Mouse (Mus musculus) spleen, adult 2 months (tissue): ENCODE results near the gene Pdgfra. TPM values are rescaled to one million over a fixed set of nuclear protein-coding genes. Genes with fewer than 3 reads are reported as not detected.

Source experiments
- DNase-seq, 2 experiments: peaks; one replicate each; pipeline versions ENCODE4 v3.0.0 to v3.0.0-alpha.2; 2012 to 2021; ENCODE audit warnings: low spot score in 2 of 2, low read depth in 1 of 2
- H3K27ac ChIP-seq: fragments of 200-500 bp; 2 replicates; pipeline ENCODE4 v1.5.1; 2012; ENCODE audit warnings: low read length, inconsistent platforms; ENCODE audit not compliant: insufficient read depth
- H3K27me3 ChIP-seq: fragments of 200-500 bp; 2 replicates; pipeline ENCODE4 v1.6.1; 2012; ENCODE audit warnings: mild to moderate bottlenecking, moderate library complexity, low read length, inconsistent platforms; ENCODE audit not compliant: control insufficient read depth, insufficient read depth
- H3K36me3 ChIP-seq: fragments of 200-500 bp; 2 replicates; pipeline ENCODE4 v1.6.1; 2012; ENCODE audit warnings: mild to moderate bottlenecking, low read length, inconsistent platforms; ENCODE audit not compliant: control insufficient read depth, insufficient read depth
- H3K4me1 ChIP-seq: fragments of 200-500 bp; 2 replicates; pipeline ENCODE4 v1.6.1; 2011; ENCODE audit warnings: inconsistent platforms; ENCODE audit not compliant: control insufficient read depth, insufficient read depth, insufficient read length
- H3K4me3 ChIP-seq: fragments of 200-500 bp; 2 replicates; pipeline ENCODE4 v1.5.1; 2011; ENCODE audit warnings: mild to moderate bottlenecking, inconsistent platforms; ENCODE audit not compliant: insufficient read depth, insufficient read length; ENCODE audit errors: extremely low read depth
- CTCF ChIP-seq: fragments of 200-500 bp; IDR thresholded peaks from 2 replicates; pipeline ENCODE4 v1.5.1; 2011; ENCODE audit warnings: mild to moderate bottlenecking, inconsistent platforms; ENCODE audit not compliant: insufficient read depth, insufficient read length, insufficient replicate concordance; ENCODE audit errors: extremely low read depth
- POLR2A ChIP-seq: fragments of 200-500 bp; IDR thresholded peaks from 2 replicates; pipeline ENCODE4 v1.6.1; 2011; ENCODE audit warnings: low read depth, low read length, inconsistent platforms
- WGBS: fragments of 180-500 bp; shearing (Covaris S2); methylation state at CpG from one replicate; pipeline ENCODE4 v1.1.7; 2018; 5-methylcytosine and 5-hydroxymethylcytosine counted together
- polyA plus RNA-seq: library from polyadenylated mRNA; depleted of rRNA; stranded (reverse); fragments of >200 nt; gene quantifications from 2 replicates; pipeline ENCODE4 v1.2.3, GENCODE M21; 2012

Gene Pdgfra
- polyA plus RNA-seq, 1 experiment = 7.8 TPM

DNA sequence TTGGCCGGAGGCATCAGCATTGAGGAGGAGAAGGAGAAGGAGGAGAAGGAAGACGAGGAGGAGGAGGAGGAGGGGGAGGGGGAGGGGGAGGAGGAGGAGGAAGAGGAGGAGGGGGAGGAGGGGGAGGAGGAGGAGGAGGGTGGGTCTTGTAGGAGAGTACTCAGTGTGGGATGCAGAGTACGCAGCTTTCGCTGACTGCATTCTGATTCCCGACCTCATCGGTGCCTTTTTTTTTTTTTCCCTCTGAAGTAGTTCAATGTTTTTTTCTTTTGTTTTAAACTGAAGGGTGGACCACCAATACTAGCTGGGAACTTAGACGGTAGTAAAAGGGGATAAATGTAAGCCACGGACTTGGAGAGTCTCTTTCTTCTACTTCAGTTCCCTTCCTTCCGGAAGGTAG lies 3.2 kb downstream of the Pdgfra start:
- WGBS = 5% methylated on average over 7 of the region's 9 CpGs
- Histone ChIP-seq H3K36me3 (no peaks in the 10 kb centered on the region), H3K27me3 (peaks cover 21% of the 10 kb centered on the region), H3K4me3 (peak overlapping the region; percentile 29; the same call in 1 of the 2 replicates), H3K4me1 (no peaks in the 10 kb centered on the region; the same call in 1 of the 2 replicates), H3K27ac (no peak overlapping the region)
- TF ChIP-seq CTCF (no peak), POLR2A (no peak)
- no peak for DNase-seq

GRCm38 (mm10) chr5:75155741-75156553 lies 3.9 kb downstream of the Pdgfra start:
- peak in 1 of 2 experiments; percentile 47 for DNase-seq
- Histone ChIP-seq H3K36me3 (no peaks in the 10 kb centered on the region), H3K27ac (0 out of 2 replicates have a peak overlapping the region, but pooled peaks have one; percentile 20), H3K4me1 (no peaks in the 10 kb centered on the region; the same call in 1 of the 2 replicates), H3K27me3 (peaks cover 20% of the 10 kb centered on the region), H3K4me3 (peak overlapping the region; percentile 29; the same call in 1 of the 2 replicates)
- peak; percentile 23; the same call in 1 of the 2 replicates for TF ChIP-seq CTCF
- no peak for TF ChIP-seq POLR2A
- 2% methylated on average over 52 of the region's 52 CpGs for WGBS

DNA sequence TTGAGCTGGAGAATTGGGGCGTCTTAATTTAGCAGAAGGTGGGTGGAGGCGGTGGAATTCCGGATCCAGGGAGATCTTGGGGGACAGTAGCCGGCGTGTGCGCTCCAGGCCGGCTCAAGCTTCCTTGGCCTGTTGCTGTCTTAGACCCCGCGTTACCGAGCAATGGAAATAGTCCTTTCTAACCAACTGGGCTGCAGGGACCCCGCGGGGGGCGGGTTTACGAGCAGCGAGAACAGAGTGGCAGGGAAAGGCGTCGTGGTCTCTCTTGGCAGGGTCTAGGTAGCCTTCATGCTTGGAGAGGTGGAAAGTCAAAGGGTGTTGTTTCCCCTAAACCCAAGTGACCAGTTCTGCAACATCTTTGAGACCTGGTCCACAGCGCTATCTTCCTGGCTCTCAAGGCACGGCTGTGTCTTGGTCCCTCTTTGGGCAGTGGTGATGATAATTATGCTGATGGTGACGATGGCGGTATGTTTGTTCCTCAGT lies 4.5 kb downstream of the Pdgfra start:
- no peak for DNase-seq
- Histone ChIP-seq H3K4me3 (peak overlapping the region; percentile 21; the same call in 1 of the 2 replicates), H3K36me3 (no peaks in the 10 kb centered on the region), H3K27ac (no peak overlapping the region), H3K27me3 (peaks cover 20% of the 10 kb centered on the region), H3K4me1 (no peaks in the 10 kb centered on the region; the same call in 1 of the 2 replicates)
- TF ChIP-seq CTCF (no peak), POLR2A (no peak)
- 2% methylated on average over 21 of the region's 21 CpGs for WGBS

GRCm38 (mm10) chr5:75157038-75157437 lies 4.9 kb downstream of the Pdgfra start:
- Histone ChIP-seq H3K4me1 (no peaks in the 10 kb centered on the region; the same call in 1 of the 2 replicates), H3K4me3 (peak overlapping the region; percentile 21; the same call in 1 of the 2 replicates), H3K36me3 (no peaks in the 10 kb centered on the region), H3K27ac (no peak overlapping the region), H3K27me3 (peaks cover 20% of the 10 kb centered on the region)
- WGBS = under 1% methylated on average over 3 of the region's 3 CpGs
- DNase-seq = peak; percentile 28 to 48
- peak; percentile 85; the same call in 1 of the 2 replicates for TF ChIP-seq CTCF
- no peak for TF ChIP-seq POLR2A

- no peaks in the 10 kb centered on the region; the same call in 1 of the 2 replicates for H3K4me1 ChIP-seq
- no peaks in the 10 kb centered on the region for H3K36me3 ChIP-seq
- H3K27me3 ChIP-seq = peaks cover 2% of the 10 kb centered on the region
- no peak for TF ChIP-seq POLR2A
- TF ChIP-seq CTCF = no peak
- no peak overlapping the region for H3K27ac ChIP-seq
- WGBS = 69% methylated on average over 12 of the region's 12 CpGs
- no peak for DNase-seq
- H3K4me3 ChIP-seq = no peak overlapping the region
These were observed 8.6 kb downstream of the Pdgfra start for GRCm38 (mm10) chr5:75160530-75161170.

- H3K36me3 ChIP-seq = no peaks in the 10 kb centered on the region
- H3K4me1 ChIP-seq = no peaks in the 10 kb centered on the region
- no peak overlapping the region for H3K27ac ChIP-seq
- H3K27me3 ChIP-seq = no peaks in the 10 kb centered on the region
- H3K4me3 ChIP-seq = no peak overlapping the region
- 79% methylated on average over 6 of the region's 6 CpGs for WGBS
- DNase-seq = no peak
- TF ChIP-seq CTCF = no peak
- TF ChIP-seq POLR2A = no peak
These were observed 9.5 kb downstream of the Pdgfra start for GRCm38 (mm10) chr5:75161586-75161985.
